Mouse (Mus musculus) central nervous system, embryonic 11.5 days (tissue): ENCODE data around the gene Pmis2. TPM values are rescaled to one million over a fixed set of nuclear protein-coding genes. Genes with fewer than 3 reads are reported as not detected.

ENCODE experiments used
- polyA plus RNA-seq: library from polyadenylated mRNA; depleted of rRNA; stranded (reverse); fragments of >200 nt; gene quantifications from 2 replicates; pipeline ENCODE4 v1.2.3, GENCODE M21; 2012; rRNA removed

The Pmis2 gene
- not detected in 2 replicates for polyA plus RNA-seq

DNA sequence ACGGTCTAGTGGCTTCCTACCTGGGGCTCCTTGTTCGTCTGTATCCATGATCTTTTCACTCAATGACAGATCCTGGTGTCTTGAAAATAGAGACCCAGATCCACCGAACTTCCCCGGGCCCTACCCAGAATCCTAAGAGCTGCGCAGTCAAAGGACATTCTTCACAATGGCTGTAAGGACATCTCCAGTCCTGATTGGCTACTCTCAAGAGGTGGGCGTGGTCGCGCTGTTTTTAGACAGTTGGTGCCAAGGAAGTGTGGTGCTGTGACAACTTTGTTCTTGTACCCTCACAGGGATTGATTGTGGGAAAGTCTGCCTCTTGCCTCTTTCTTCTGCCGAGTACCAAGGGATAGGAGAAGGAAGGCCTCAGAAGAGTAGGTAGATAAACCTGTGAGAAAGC, at the start of gene Pmis2:
TSS of gene Pmis2 (minus strand) at position 126 of the 400 bp plus-strand sequence.

DNA sequence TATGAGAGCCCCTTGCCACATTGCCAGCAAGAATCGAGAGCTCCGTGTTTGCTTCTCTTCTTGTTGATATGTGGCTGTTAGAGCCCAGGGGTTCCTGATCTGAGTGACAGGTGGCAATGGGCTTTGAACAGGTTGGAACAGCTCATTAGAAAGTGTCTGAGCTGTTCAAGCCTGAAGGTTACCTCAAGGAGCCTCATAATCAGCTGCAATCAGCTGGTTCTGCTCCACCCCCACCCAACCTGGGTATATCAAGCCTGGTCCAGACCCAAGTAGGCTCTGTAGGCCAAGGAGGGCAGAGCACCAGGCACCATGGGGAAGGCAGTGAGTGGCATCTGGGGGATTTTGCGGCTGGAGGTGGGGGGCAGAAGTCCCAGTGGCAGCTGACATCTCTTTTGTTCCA, 40.5 kb upstream of the Pmis2 start, which contains the start of gene Atp4a:
TSS of gene Atp4a (plus strand) at position 268 of the 400 bp plus-strand sequence.

DNA sequence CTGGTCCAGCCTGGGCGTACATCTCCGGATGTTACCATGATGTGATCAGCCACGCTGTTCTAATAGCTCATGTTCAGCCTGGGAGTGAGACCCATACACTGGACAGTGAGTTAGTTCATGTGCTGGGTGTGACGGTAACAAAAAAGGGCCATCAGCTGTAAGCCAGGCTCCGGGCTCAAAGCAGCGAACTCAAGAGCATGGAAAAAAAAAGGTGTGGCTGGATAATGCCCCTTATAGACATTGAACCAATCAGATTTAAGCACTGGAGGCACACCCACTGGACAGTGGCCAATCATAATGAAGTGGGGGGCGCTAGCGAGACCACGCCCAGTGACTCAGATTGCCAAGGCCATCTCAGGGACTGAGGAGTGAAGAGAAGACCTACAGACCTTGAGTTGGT, 27.2 kb upstream of the Pmis2 start, which contains the start of gene 2200002J24Rik:
TSS of gene 2200002J24Rik (plus strand) at position 338 of the 400 bp plus-strand sequence.

DNA sequence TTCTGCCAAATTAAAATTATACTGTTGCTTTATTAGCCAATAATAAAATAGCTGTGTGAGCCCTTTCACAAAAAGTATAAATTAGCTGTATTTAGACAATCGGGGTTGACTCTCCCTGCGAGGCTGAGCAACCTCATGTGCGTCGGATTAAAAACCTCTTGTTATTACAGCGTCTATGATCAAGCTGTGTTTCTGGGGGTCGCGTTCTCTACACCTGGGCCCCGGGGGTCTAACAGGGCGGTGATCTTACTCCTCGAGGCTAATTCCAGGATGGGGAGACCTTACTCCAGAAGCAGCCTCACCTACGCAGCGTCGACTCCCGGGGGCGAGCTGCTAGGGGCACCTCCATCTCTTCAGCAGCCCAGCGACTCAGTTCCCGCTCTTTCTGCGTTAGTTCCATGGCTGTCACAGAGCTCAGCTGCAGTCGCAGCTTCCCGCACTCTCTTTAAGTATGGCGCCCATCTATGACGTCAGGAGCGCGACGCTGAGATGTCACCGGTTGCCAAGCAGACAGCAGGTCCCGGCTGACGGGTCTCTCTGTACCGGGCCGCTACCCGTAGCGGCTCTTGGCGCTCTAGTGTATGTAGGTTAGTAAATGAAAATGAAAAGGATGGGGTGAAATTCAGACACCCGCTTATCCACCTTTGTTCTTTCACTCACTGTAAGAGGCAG, 6.7 kb downstream of the Pmis2 start, which contains the start of gene Haus5:
TSS of gene Haus5 (minus strand) at position 466 of the 672 bp plus-strand sequence.

DNA sequence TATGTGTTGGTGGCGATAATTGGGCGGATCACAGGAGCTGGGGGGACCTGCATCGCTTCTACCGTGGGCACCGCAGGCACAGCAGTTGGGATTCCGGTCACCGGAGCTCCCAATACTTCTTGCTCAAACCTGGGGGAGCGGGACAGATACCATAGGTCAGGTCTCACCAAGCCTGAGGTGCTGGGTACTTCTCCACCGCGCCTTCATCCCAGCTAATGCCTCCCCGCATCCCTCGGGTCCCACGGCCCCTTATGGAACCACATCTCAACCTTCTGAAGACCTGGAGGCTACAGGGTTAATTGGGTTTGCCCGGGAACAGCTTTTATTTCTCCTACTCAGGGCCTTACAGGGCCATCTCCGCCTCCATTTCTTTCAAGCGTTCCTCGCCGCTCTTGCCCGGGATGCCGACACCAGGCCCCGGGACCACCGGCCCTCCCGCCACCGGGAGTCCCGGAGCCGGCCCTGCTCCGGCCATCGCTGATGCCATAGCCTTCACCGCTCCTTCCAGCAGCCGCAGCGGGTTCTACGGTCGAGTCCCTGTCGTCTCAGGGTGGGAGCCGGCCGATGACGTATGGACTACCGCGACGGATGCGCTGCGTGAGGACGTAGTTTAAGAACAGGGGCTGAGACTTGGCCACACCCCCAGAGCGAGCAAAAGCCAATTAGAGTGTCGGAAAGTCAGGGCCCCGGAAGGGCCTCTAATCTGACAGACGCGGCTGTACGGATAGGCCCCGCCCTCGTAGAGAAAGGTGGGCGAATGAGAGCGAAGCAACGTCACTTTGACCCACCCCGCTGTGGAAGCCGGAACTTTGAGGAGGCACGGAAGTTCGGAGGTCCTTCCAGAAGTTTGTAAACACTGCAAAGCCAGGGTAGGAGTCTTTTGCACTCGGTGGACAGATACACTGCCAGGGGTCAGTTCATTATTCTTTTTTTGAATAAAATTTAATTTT, 21.5 kb downstream of the Pmis2 start, which contains the start of gene Rbm42:
TSS of gene Rbm42 (minus strand) at position 727 of the 950 bp plus-strand sequence.

DNA sequence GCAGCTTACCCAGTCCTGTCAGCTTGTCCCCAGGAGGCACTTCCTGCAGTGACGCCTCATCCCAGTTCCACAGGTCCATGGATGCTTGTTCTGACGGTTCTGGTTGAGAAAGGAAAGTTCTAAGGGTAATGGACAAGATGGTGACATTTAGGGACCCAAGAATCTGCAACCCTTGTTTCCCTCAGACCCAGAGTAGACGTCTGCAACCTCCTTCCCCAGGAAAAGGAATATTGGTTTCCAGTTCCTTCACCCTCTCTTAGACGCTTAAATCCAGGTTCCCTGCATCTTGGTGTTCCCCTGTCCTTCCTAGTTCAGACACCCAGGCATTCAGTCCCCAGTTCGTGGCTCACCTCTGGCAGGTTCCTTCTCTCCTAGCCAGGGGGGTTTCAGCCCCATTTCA, 35.7 kb downstream of the Pmis2 start, which contains the start of gene Etv2:
TSS of gene Etv2 (minus strand) at position 101 of the 400 bp plus-strand sequence.

DNA sequence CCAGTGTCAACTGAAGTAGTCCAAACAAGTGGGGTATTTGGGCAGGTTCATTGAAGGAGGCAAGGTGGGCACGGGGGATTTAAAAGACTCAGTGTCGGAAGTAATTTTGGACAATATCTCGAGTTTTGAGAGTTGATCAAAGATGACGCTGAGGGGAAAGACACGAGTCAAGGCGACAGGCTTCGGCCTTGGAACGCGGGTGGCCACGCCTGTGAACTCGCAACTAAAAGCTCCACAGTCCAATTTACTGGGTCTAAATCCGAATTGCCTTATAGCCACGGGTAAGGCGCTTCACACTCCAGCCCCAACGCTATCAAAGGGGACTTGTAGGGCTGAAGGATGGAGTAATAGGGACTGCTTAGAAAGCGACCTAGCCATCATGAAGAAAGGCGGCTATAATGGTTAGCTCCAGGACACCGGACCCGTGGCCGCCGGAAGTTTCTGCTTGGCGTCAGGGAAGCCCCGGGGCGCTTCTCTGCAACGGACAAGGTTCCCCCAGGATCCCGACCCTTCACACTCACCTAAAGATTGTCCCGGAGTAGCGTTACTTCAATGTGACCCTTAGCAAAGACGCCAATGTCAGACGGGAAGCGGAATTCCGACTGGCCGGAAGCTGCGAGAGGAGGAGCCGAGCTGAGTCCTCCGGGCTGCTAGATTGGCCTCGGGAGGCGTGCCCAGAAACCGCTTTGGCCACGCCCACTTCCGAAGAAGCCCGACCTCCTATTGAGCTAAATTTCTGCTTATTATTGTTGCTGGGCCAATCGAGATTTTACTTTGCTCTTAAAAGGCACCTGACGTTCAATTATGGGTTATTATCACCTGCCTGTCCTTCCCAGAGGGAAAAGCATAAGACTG, 45.6 kb downstream of the Pmis2 start, which contains the start of gene Cox6b1:
TSS of gene Cox6b1 (minus strand) at position 622 of the 855 bp plus-strand sequence.

Other genes with a start within 250 kb of the Pmis2 start
- gene Nfkbid, start 249.9 kb downstream of the Pmis2 start, polyA plus RNA-seq: 1.8 and 2.1 TPM in 2 replicates
- 102 and 109 TPM in 2 replicates for gene Aplp1, start 226.1 kb downstream of the Pmis2 start, polyA plus RNA-seq
- 3.6 and 3.9 TPM in 2 replicates for gene Kirrel2, start 213.9 kb downstream of the Pmis2 start, polyA plus RNA-seq
- gene Nphs1, start 213.3 kb downstream of the Pmis2 start, polyA plus RNA-seq: 3.7 and 4.4 TPM in 2 replicates
- 0.82 and 3.3 TPM in 2 replicates for gene Prodh2, start 178.0 kb downstream of the Pmis2 start, polyA plus RNA-seq
- 102 and 119 TPM in 2 replicates for gene Arhgap33, start 136.5 kb downstream of the Pmis2 start, polyA plus RNA-seq
- gene Hspb6, start 119.4 kb downstream of the Pmis2 start, polyA plus RNA-seq: 6.4 and 6.8 TPM in 2 replicates
- gene Proser3, start 119.3 kb downstream of the Pmis2 start, polyA plus RNA-seq: 22.3 and 28.9 TPM in 2 replicates
- 35.8 and 38.5 TPM in 2 replicates for gene Lin37, start 111.8 kb downstream of the Pmis2 start, polyA plus RNA-seq
- gene U2af1l4, start 108.3 kb downstream of the Pmis2 start, polyA plus RNA-seq: 57.5 and 77.8 TPM in 2 replicates
- gene Gm49396, start 108.3 kb downstream of the Pmis2 start, polyA plus RNA-seq: 5.6 and 6.0 TPM in 2 replicates
- 98.4 and 114 TPM in 2 replicates for gene Psenen, start 108.0 kb downstream of the Pmis2 start, polyA plus RNA-seq
- 5.5 and 9.1 TPM in 2 replicates for gene Igflr1, start 106.2 kb downstream of the Pmis2 start, polyA plus RNA-seq
- 55.4 and 66.3 TPM in 2 replicates for gene Kmt2b, start 82.9 kb downstream of the Pmis2 start, polyA plus RNA-seq
- 0.20 and 0.45 TPM in 2 replicates for gene Zbtb32, start 72.7 kb downstream of the Pmis2 start, polyA plus RNA-seq
- 1.9 and 4.0 TPM in 2 replicates for gene Upk1a, start 58.8 kb downstream of the Pmis2 start, polyA plus RNA-seq
- gene Cox6b1, start 45.5 kb downstream of the Pmis2 start, polyA plus RNA-seq: 789 and 842 TPM in 2 replicates
- gene Etv2, start 35.8 kb downstream of the Pmis2 start, polyA plus RNA-seq: 0.07 and 0.18 TPM in 2 replicates
- 68.3 and 129 TPM in 2 replicates for gene Rbm42, start 21.3 kb downstream of the Pmis2 start, polyA plus RNA-seq
- 50.6 and 72.4 TPM in 2 replicates for gene Haus5, start 6.6 kb downstream of the Pmis2 start, polyA plus RNA-seq
- gene 2200002J24Rik, start 27.3 kb upstream of the Pmis2 start, polyA plus RNA-seq: not detected in 2 replicates
- 0.70 and 1.3 TPM in 2 replicates for gene Atp4a, start 40.6 kb upstream of the Pmis2 start, polyA plus RNA-seq
- 66.3 and 120 TPM in 2 replicates for gene Tmem147, start 57.9 kb upstream of the Pmis2 start, polyA plus RNA-seq
- 0.16 TPM in 1 of 2 replicates, not detected in the other for gene Gapdhs, start 72.1 kb upstream of the Pmis2 start, polyA plus RNA-seq
- 5.4 and 6.3 TPM in 2 replicates for gene Sbsn, start 79.9 kb upstream of the Pmis2 start, polyA plus RNA-seq
- gene Dmkn, start 92.2 kb upstream of the Pmis2 start, polyA plus RNA-seq: 0.06 and 0.15 TPM in 2 replicates
- gene Krtdap, start 116.3 kb upstream of the Pmis2 start, polyA plus RNA-seq: not detected in 2 replicates
- 0.05 and 0.21 TPM in 2 replicates for gene Ffar2, start 152.2 kb upstream of the Pmis2 start, polyA plus RNA-seq
- 0.05 TPM in 1 of 2 replicates, not detected in the other for gene Ffar3, start 184.6 kb upstream of the Pmis2 start, polyA plus RNA-seq
- 0.02 TPM in 1 of 2 replicates, not detected in the other for gene Ffar1, start 190.0 kb upstream of the Pmis2 start, polyA plus RNA-seq
- 0.01 and 0.05 TPM in 2 replicates for gene Cd22, start 208.7 kb upstream of the Pmis2 start, polyA plus RNA-seq
- gene Mag, start 243.3 kb upstream of the Pmis2 start, polyA plus RNA-seq: 0.26 and 0.46 TPM in 2 replicates